In the genomic region with DNA sequence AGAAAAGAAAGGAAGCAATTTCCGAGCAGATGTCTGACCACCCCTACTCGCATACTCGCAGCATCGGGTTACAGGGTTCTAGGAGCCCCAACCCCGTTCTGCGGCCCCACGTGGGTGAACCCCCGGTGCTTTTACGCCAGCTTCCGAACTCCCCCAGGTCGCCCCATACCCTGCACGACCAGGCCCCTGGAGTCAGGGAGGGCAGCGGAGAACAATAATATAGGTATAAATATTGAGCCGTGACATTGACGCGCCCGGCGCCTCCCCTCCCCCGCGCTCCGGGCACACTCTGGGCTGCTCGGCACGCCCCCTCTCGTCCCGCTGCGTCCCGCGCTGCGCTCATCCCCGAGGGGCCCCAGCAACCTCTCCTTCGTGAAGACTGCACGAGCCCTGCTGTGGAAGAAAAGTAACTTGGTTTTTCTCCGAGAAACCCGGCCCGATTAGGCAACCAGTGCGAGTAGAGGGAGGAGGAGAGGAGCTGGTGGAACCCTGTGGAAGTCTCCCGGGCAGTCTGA, we compare ENCODE assay signal across 7 mouse cellular contexts. TPM values are rescaled to one million over a fixed set of nuclear protein-coding genes. Genes with fewer than 3 reads are reported as not detected.
DNase-seq lines count a peak whose midpoint lies in the region; ATAC-seq lines count a peak whose summit lies in the region.

No protein-coding gene starts in this region.

- intact Hi-C loops in gastrocnemius, postnatal 14 days (cut with DNase I; ENCODE audit: low total_unique reads), result loop anchor here (2.0 kb wide), 1 partner anchor 171 kb away; no protein-coding TSS in a partner anchor
- intact Hi-C loops in left cerebral cortex, postnatal 4 days (cut with DNase I), result loop anchor here (2.0 to 5.0 kb wide), 2 partner anchors 167 to 191 kb away; no protein-coding TSS in a partner anchor

- ATAC-seq in activated CD4-positive, CD25-positive, alpha-beta regulatory T cell, adult 4 months, result peak; percentile 20
- ATAC-seq in common myeloid progenitor, adult 5-6 weeks (replicated peaks; ENCODE audit: low read depth, poor library complexity, severe bottlenecking), result peak; percentile 26

- peak; percentile 31 for DNase-seq in gastrocnemius, postnatal 14 days
- DNase-seq in induced T-regulatory cell, adult 2 months (ENCODE audit: low read depth), result peak; percentile 78
- peak; percentile 41 for DNase-seq in left cerebral cortex, postnatal 4 days
- DNase-seq in mesoderm, embryonic 11.5 days (ENCODE audit: low read depth, low spot score), result peak; percentile 67
- peak; percentile 37 for DNase-seq in right cerebral cortex, postnatal 4 days

RNA-seq across cellular contexts. Expression of a gene that starts 2.3 kb away (rescaled TPM):
- 10 to 100 TPM; 29.6 to 32.3 TPM for polyA plus RNA-seq in activated CD4-positive, CD25-positive, alpha-beta regulatory T cell, adult 4 months (2017; shearing (Covaris generic))
- 277 and 295 TPM in 2 replicates for total RNA-seq in common myeloid progenitor, adult 5-6 weeks (2017)
- 1 to 10 TPM; 4.3 to 4.6 TPM for total RNA-seq in gastrocnemius, postnatal 14 days (2021)
- 10 to 100 TPM; 15.6 to 16.4 TPM for total RNA-seq in left cerebral cortex, postnatal 4 days (2021)

Comparison
In these comparisons a context has a peak if more than half of its experiments do, and no peak if none do; other contexts are left out.
1. Peak in every context shown above with its lines: DNase-seq and ATAC-seq.
2. RNA of a gene that starts 2.3 kb away (total RNA-seq): 277 to 295 TPM in common myeloid progenitor, adult 5-6 weeks; 15.6 to 16.4 TPM in left cerebral cortex, postnatal 4 days and 4.3 to 4.6 TPM in gastrocnemius, postnatal 14 days; every median in the first group is over 10 times any median in the second.